Mouse (Mus musculus): ENCODE data around the gene Tmem150b. TPM values are rescaled to one million over a fixed set of nuclear protein-coding genes. Genes with fewer than 3 reads are reported as not detected.

Gene Tmem150b
- polyA plus RNA-seq, 1 experiment = not detected

DNA sequence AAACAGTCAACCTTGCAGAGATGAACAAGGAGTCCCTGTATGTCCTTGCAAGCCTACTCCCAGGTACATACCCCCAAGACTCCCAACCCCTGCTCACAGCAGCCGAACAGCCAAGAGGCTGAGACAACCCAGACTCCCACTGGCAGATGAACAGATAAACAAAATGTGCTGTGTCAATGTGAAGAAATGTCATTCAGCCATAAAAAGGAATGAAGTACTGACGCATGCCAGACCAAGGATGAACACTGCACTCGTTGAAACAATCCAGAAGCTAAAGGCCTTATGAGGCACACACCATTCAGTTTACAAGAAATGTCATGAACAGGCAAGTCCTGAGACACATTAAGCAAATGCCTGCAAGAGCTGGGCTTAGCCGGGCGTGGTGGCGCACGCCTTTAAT is 49.8 kb downstream of the Tmem150b start:
- TF ChIP-seq GATA1 (IDR thresholded peaks at IDR 0.05; ENCODE audit: low read length) (no peak), TAL1 (IDR thresholded peaks at IDR 0.05; ENCODE audit: low read length) (no peak)
- Histone ChIP-seq H3K9me3 (ENCODE audit: control insufficient read depth, low read length) (no peaks in the 10 kb centered on the region), H3K4me3 (replicated peaks) (no peak overlapping the region), H3K4me1 (ENCODE audit: control insufficient read depth) (peaks cover 52% of the 10 kb centered on the region), H3K36me3 (ENCODE audit: control insufficient read depth) (peaks cover 79% of the 10 kb centered on the region), H3K27me3 (ENCODE audit: control insufficient read depth) (no peaks in the 10 kb centered on the region)

DNA sequence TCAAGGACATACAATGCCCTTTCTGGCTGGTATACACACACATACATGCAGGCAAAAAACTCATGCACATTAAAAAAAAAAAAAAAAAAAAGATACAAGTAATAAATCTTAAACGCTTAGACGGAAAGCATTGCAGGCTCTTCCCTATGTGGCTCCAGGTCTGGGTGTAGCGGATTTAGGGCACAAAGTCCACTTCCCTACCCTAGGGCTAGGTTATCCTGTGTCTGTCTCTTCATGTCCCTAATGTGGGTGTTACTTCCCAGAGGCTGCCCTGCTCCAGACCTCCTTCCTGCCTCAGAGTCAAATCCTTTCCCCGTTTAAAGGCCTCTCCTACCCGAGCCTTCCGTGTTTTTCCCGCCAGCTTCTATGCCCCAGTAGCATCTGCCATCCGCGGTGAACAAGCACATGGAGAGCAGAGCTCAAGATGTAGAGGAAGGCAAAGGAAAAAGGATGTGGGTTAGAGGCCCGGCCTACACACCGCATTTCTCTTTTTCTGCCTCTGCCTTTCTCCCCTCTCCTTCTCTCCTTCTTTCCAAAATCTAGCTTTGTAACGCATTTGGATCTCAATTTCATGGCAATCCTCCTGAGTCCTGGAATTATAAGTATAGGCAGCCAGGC is 50.8 kb downstream of the Tmem150b start:
- H3K4me3 ChIP-seq (replicated peaks) = no peak overlapping the region
- TF ChIP-seq TAL1 (IDR thresholded peaks at IDR 0.05; ENCODE audit: low read length) (no peak), GATA1 (IDR thresholded peaks at IDR 0.05; ENCODE audit: low read length) (no peak)
- H3K4me1 ChIP-seq (ENCODE audit: control insufficient read depth) = peaks cover 59% of the 10 kb centered on the region
- H3K36me3 ChIP-seq (ENCODE audit: control insufficient read depth) = peaks cover 81% of the 10 kb centered on the region
- H3K27me3 ChIP-seq (ENCODE audit: control insufficient read depth) = no peaks in the 10 kb centered on the region
- no peaks in the 10 kb centered on the region for H3K9me3 ChIP-seq (ENCODE audit: control insufficient read depth, low read length)

DNA sequence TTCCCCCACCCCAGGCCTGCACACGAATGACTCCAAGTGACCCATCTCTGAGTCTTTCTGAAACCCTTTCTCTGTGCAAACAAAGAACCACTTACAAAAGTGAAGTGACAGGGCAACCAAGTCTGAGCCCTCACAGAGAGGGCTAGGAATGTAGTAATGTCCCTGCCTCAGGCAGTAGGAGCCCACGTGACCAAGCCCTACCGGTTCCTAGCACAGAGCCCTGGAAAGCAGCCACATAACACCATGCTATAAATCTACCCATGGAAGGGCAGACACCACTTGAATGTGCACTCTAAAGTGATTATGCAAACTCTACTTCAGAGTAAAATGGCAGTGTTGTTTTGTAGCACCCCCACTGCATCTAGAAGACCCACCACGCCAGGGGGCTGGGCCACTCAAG is 53.1 kb downstream of the Tmem150b start:
- Histone ChIP-seq H3K36me3 (ENCODE audit: control insufficient read depth) (peaks cover 83% of the 10 kb centered on the region), H3K9me3 (ENCODE audit: control insufficient read depth, low read length) (no peaks in the 10 kb centered on the region), H3K4me1 (ENCODE audit: control insufficient read depth) (peaks cover 65% of the 10 kb centered on the region), H3K27me3 (ENCODE audit: control insufficient read depth) (no peaks in the 10 kb centered on the region), H3K4me3 (replicated peaks) (no peak overlapping the region)
- no peak for TF ChIP-seq GATA1 (IDR thresholded peaks at IDR 0.05; ENCODE audit: low read length)
- TF ChIP-seq TAL1 (IDR thresholded peaks at IDR 0.05; ENCODE audit: low read length) = no peak

GRCm38 (mm10) chr7:4670655-4671255 is 54.3 kb downstream of the Tmem150b start:
- no peaks in the 10 kb centered on the region for H3K27me3 ChIP-seq (ENCODE audit: control insufficient read depth)
- peak overlapping the region; percentile 30 for H3K4me3 ChIP-seq (replicated peaks)
- peaks cover 83% of the 10 kb centered on the region for H3K36me3 ChIP-seq (ENCODE audit: control insufficient read depth)
- peak; percentile 87 for TF ChIP-seq TAL1 (IDR thresholded peaks at IDR 0.05; ENCODE audit: low read length)
- TF ChIP-seq GATA1 (IDR thresholded peaks at IDR 0.05; ENCODE audit: low read length) = peak; percentile 92
- no peaks in the 10 kb centered on the region for H3K9me3 ChIP-seq (ENCODE audit: control insufficient read depth, low read length)
- H3K4me1 ChIP-seq (ENCODE audit: control insufficient read depth) = peaks cover 60% of the 10 kb centered on the region

DNA sequence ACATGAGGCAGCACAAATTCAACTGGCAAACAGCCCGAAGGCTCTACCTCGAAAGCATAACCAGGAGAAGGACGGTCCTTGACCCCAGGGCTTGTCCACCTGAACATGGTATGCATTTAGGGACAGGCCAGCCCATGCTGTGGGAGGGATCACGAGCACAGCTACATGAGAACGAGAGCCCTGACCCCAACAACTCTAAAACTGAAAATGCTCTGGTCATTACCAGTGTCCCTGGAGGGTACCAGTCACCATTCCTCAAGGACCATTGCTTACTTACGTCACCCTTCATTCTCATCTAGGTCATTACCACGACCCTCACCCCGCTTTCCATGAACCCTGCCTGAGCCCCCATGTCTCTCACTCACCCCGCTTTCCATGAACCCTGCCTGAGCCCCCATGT is 55.9 kb downstream of the Tmem150b start:
- H3K9me3 ChIP-seq (ENCODE audit: control insufficient read depth, low read length) = no peaks in the 10 kb centered on the region
- H3K27me3 ChIP-seq (ENCODE audit: control insufficient read depth) = no peaks in the 10 kb centered on the region
- H3K36me3 ChIP-seq (ENCODE audit: control insufficient read depth) = peaks cover 81% of the 10 kb centered on the region
- TF ChIP-seq GATA1 (IDR thresholded peaks at IDR 0.05; ENCODE audit: low read length) (no peak), TAL1 (IDR thresholded peaks at IDR 0.05; ENCODE audit: low read length) (no peak)
- peaks cover 50% of the 10 kb centered on the region for H3K4me1 ChIP-seq (ENCODE audit: control insufficient read depth)
- no peak overlapping the region for H3K4me3 ChIP-seq (replicated peaks)

DNA sequence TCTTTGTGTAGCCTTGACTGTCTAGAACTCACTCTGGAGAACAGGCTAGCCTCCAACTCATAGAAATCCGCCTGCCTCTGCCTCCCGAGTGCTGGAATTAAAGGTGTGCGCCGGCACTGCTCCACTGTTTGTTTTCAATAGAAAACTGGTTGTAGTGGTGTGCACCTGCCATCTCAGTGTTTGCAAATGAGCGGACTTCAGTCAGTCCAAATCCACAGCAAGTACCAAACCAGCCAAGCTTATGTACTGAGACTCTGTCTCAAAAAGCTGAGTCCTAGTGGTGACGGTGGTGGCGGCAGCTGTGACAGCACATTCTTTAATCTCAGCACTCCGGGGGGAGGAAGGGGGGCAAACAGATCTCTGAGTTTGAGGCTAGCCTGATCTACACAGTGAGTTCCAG is 56.5 kb downstream of the Tmem150b start:
- Histone ChIP-seq H3K4me1 (ENCODE audit: control insufficient read depth) (peaks cover 51% of the 10 kb centered on the region), H3K27me3 (ENCODE audit: control insufficient read depth) (no peaks in the 10 kb centered on the region), H3K36me3 (ENCODE audit: control insufficient read depth) (peaks cover 79% of the 10 kb centered on the region), H3K4me3 (replicated peaks) (no peak overlapping the region), H3K9me3 (ENCODE audit: control insufficient read depth, low read length) (no peaks in the 10 kb centered on the region)
- no peak for TF ChIP-seq TAL1 (IDR thresholded peaks at IDR 0.05; ENCODE audit: low read length)
- no peak for TF ChIP-seq GATA1 (IDR thresholded peaks at IDR 0.05; ENCODE audit: low read length)

DNA sequence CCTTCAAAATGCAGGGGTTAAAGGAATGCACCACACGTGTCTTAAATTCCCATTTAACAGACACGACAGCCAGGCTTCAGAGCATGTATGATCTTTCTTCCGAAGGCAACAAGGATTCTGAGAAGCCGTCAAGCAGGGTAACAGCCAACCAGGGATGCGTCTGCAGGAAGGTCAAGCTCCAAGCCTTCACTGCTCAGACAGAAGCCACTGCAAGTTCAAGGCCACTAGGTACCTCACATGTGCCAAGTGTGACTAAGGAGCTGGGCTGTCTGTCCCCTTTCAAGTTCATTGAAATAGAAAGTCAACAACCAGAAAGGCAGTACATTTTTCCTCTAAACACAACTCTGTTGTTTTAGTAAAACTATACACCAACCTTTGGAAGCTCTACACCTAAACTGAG is 58.2 kb downstream of the Tmem150b start:
- no peak for TF ChIP-seq GATA1 (IDR thresholded peaks at IDR 0.05; ENCODE audit: low read length)
- TF ChIP-seq TAL1 (IDR thresholded peaks at IDR 0.05; ENCODE audit: low read length) = no peak
- H3K36me3 ChIP-seq (ENCODE audit: control insufficient read depth) = peaks cover 77% of the 10 kb centered on the region
- no peak overlapping the region for H3K4me3 ChIP-seq (replicated peaks)
- no peaks in the 10 kb centered on the region for H3K9me3 ChIP-seq (ENCODE audit: control insufficient read depth, low read length)
- H3K27me3 ChIP-seq (ENCODE audit: control insufficient read depth) = no peaks in the 10 kb centered on the region
- H3K4me1 ChIP-seq (ENCODE audit: control insufficient read depth) = peaks cover 49% of the 10 kb centered on the region

DNA sequence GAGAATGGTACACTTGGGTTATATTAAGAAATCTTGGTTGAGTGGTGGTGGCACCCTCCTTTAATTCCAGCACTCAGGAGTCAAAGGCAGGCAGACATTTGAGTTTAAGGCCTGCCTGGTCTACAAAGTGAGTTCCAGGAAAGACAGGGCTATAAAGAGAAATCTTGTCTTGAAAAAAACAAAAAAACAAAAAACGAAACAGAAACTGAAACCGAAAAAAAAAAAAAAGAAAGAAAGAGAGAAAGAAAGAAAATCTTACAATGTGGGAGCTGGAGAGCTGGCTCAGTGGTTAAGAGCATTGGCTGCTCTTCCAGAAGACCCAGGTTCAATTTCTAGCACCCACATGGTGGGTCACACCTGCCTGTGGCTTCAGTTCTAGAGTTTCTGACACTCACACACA is 61.3 kb downstream of the Tmem150b start:
- Histone ChIP-seq H3K36me3 (ENCODE audit: control insufficient read depth) (peaks cover 64% of the 10 kb centered on the region), H3K9me3 (ENCODE audit: control insufficient read depth, low read length) (no peaks in the 10 kb centered on the region), H3K4me3 (replicated peaks) (no peak overlapping the region), H3K4me1 (ENCODE audit: control insufficient read depth) (peaks cover 39% of the 10 kb centered on the region), H3K27me3 (ENCODE audit: control insufficient read depth) (no peaks in the 10 kb centered on the region)
- TF ChIP-seq GATA1 (IDR thresholded peaks at IDR 0.05; ENCODE audit: low read length) (no peak), TAL1 (IDR thresholded peaks at IDR 0.05; ENCODE audit: low read length) (no peak)

DNA sequence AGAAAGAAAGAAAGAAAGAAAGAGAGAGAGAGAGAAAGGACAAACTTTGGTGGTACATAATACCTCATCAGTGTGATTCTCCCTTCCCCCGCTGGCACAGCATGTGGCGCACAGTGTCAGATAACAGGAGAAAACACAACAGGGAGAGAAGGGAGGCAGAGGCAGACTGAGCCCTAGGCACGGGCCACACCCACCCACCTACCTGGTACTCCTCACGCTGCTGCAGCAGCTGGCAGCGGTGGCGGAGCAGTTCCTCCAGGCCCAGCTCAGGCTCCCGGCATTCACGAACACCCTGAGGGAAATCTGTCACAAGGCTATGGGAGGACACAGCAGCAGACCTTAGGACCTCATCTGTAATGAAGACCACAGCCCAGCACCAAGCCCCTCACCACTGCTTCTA is 61.9 kb downstream of the Tmem150b start:
- H3K9me3 ChIP-seq (ENCODE audit: control insufficient read depth, low read length) = no peaks in the 10 kb centered on the region
- TF ChIP-seq TAL1 (IDR thresholded peaks at IDR 0.05; ENCODE audit: low read length) (no peak), GATA1 (IDR thresholded peaks at IDR 0.05; ENCODE audit: low read length) (no peak)
- H3K36me3 ChIP-seq (ENCODE audit: control insufficient read depth) = peaks cover 58% of the 10 kb centered on the region

More for the DNA sequence above, 61.9 kb downstream of the Tmem150b start:
- peaks cover 36% of the 10 kb centered on the region for H3K4me1 ChIP-seq (ENCODE audit: control insufficient read depth)
- no peak overlapping the region for H3K4me3 ChIP-seq (replicated peaks)
- H3K27me3 ChIP-seq (ENCODE audit: control insufficient read depth) = no peaks in the 10 kb centered on the region

All from erythroblast, embryonic 14.5 days (primary cell).